Mouse (Mus musculus) kidney, postnatal 0 days (tissue): ENCODE measurements around the gene 5530401A14Rik. TPM values are rescaled to one million over a fixed set of nuclear protein-coding genes. Genes with fewer than 3 reads are reported as not detected.

Experiments used
- ATAC-seq: fragments of 200-750 bp; cut with Nextera tagmentation; replicated peaks from 2 replicates; pipeline ENCODE4 v1.8.0; 2017; ENCODE audit warnings: low read depth, moderate number of reproducible peaks, moderate TSS enrichment, moderate library complexity; ENCODE audit not compliant: low FRiP score
- DNase-seq: peaks from one replicate; pipeline ENCODE4 v3.0.0-alpha.2; 2016; ENCODE audit warnings: low spot score
- H3K27ac ChIP-seq: fragments of 300-500 bp; sonication (generic); 2 replicates; pipeline ENCODE4 v1.5.1; 2014; ENCODE audit warnings: mild to moderate bottlenecking
- H3K27me3 ChIP-seq: fragments of 300-500 bp; sonication (generic); 2 replicates; pipeline ENCODE4 v1.6.1; 2014; ENCODE audit warnings: low read length, mixed read lengths; ENCODE audit not compliant: insufficient read depth
- H3K36me3 ChIP-seq: fragments of 300-500 bp; sonication (generic); 2 replicates; pipeline ENCODE4 v1.6.1; 2014; ENCODE audit warnings: low read length, mixed read lengths; ENCODE audit not compliant: insufficient read depth
- H3K4me1 ChIP-seq: fragments of 300-500 bp; sonication (generic); replicated peaks from 2 replicates; pipeline ENCODE4 v1.6.1; 2014; ENCODE audit warnings: antibody characterized with exemption, low read length, mixed read lengths; ENCODE audit not compliant: insufficient read depth
- H3K4me2 ChIP-seq: fragments of 300-500 bp; sonication (generic); 2 replicates; pipeline ENCODE4 v1.6.1; 2014; ENCODE audit warnings: mild to moderate bottlenecking, low read length, moderate library complexity, mixed read lengths
- H3K4me3 ChIP-seq: fragments of 300-500 bp; sonication (generic); replicated peaks from 2 replicates; pipeline ENCODE4 v1.5.1; 2014; ENCODE audit warnings: low read depth, low read length
- H3K9ac ChIP-seq: fragments of 300-500 bp; sonication (generic); 2 replicates; pipeline ENCODE4 v1.6.1; 2014; ENCODE audit warnings: low read depth, low read length
- H3K9me3 ChIP-seq: fragments of 300-500 bp; sonication (generic); replicated peaks from 2 replicates; pipeline ENCODE4 v1.6.1; 2016; ENCODE audit warnings: low read length, inconsistent platforms, mixed read lengths
- CTCF ChIP-seq: IDR thresholded peaks from 2 replicates; pipeline ENCODE4 v1.5.1; 2016; ENCODE audit warnings: antibody characterized with exemption, low read depth, mild to moderate bottlenecking, moderate library complexity
- WGBS: fragments of 180-500 bp; shearing (Covaris S2); extraction: QIAGEN DNeasy Blood & Tissue Kit; methylation state at CpG from one replicate; pipeline ENCODE4 v1.1.7; 2014; 5-methylcytosine and 5-hydroxymethylcytosine counted together
- polyA plus RNA-seq: library from polyadenylated mRNA; unstranded; fragments of >200 nt; fragmentation: Nextera tagmentation; extraction: Ambion mirVana; gene quantifications from 2 replicates; pipeline ENCODE4 v1.2.1, GENCODE M21; 2015

Gene 5530401A14Rik
- polyA plus RNA-seq, 1 experiment from 2014 or later = not detected

DNA sequence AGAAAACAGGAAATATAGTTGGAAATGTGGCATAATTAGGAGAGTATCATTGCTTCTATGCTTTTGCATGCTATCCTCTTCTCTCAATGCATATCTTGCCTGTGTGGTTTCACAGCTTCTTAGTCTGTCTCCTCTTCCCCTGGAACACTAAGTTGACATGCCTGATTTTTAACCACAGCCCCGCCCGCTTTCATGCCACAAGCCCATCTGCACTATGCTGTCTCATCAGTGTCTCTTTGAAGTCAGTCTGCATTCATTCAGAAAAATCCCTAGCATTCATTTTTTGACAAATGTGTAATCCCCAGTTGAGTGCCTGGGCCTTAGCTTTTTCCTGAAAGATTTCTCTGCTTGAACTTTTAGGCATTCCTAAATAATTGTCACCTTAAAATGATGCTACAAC is 62.6 kb downstream of the 5530401A14Rik start:
- whole genome bisulfite sequencing = 83% methylated on average over 2 of the region's 2 CpGs
- ATAC-seq = no peak
- no peak overlapping the region for H3K4me3 ChIP-seq
- no peaks in the 10 kb centered on the region for H3K4me1 ChIP-seq
- no peak overlapping the region for H3K27ac ChIP-seq
- no peak for TF ChIP-seq CTCF
- no peak overlapping the region for H3K4me2 ChIP-seq
- H3K9me3 ChIP-seq = no peaks in the 10 kb centered on the region
- H3K27me3 ChIP-seq = no peaks in the 10 kb centered on the region
- H3K36me3 ChIP-seq = no peaks in the 10 kb centered on the region
- DNase-seq = no peak
- no peak overlapping the region for H3K9ac ChIP-seq

DNA sequence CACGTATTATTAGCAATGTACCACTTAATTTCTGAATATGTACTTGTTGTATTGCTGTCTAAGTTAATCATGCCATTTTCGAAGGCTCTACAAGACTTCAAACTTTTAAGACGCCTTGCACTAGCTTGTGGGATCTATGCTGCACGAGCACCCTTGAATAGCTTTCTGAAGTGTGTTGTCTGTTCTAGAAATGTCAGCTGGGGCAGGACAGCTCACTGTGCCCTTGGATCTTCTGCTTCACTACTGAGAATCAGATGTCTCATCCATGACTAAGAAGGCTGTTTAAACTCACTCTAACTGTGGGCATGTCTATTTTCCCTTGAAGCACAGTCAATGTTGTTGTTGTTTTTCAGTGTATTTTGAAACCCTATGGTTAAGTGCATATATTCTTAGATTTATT is 63.2 kb downstream of the 5530401A14Rik start:
- H3K9me3 ChIP-seq = no peaks in the 10 kb centered on the region
- DNase-seq = no peak
- no peak overlapping the region for H3K27ac ChIP-seq
- no peak overlapping the region for H3K9ac ChIP-seq
- H3K4me3 ChIP-seq = no peak overlapping the region
- H3K36me3 ChIP-seq = no peaks in the 10 kb centered on the region
- no peaks in the 10 kb centered on the region for H3K4me1 ChIP-seq
- WGBS = 90% methylated on average over 4 of the region's 4 CpGs
- no peak for TF ChIP-seq CTCF
- H3K27me3 ChIP-seq = no peaks in the 10 kb centered on the region
- no peak for ATAC-seq
- H3K4me2 ChIP-seq = no peak overlapping the region

DNA sequence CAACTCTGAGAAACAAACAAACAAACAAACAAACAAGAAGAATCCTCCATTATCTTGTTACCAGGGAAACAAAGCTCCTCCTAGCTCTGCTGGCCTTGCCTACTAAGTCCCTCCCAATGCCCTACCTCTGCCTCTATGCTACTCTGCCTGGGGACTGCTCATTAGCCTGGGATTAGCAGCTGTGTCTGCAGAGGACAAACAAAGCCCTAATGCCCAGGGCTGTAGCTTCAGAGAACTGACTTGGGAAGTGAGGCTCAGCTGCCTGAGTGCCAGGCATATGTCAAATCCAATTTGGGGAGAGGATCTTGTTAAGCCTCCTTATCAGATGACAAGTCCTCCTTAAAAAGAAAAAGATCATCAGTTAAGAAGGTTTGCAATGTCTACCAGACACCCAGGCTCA is 65.9 kb downstream of the 5530401A14Rik start:
- no peaks in the 10 kb centered on the region for H3K4me1 ChIP-seq
- no peaks in the 10 kb centered on the region for H3K9me3 ChIP-seq
- DNase-seq = no peak
- no peaks in the 10 kb centered on the region for H3K36me3 ChIP-seq
- H3K27me3 ChIP-seq = no peaks in the 10 kb centered on the region
- TF ChIP-seq CTCF = no peak
- ATAC-seq = no peak
- H3K27ac ChIP-seq = no peak overlapping the region
- H3K4me3 ChIP-seq = no peak overlapping the region
- H3K9ac ChIP-seq = no peak overlapping the region
- H3K4me2 ChIP-seq = no peak overlapping the region

DNA sequence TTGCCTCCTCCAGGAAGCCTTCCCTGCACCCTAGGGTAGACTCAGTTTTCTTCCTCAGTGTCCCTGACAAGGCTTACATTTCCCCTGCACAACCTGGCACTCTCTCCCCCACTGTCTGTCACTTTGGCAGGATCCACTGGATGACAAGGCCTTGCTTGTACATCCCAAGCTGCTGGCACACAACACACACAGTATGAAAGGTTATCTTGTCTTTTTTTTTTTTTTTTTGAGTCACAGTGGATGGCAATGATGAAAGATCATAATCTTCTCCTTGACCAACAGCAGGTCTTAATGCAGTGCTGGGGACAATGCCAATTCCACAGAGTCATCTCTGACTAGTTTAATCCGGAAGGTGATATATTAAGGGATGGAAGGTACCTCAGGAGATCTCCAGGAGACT is 77.0 kb downstream of the 5530401A14Rik start:
- 85% methylated on average over 1 of the region's 1 CpGs for WGBS
- Histone ChIP-seq H3K27ac (no peak overlapping the region), H3K9me3 (no peaks in the 10 kb centered on the region), H3K4me2 (no peak overlapping the region), H3K4me3 (no peak overlapping the region), H3K27me3 (no peaks in the 10 kb centered on the region), H3K9ac (no peak overlapping the region), H3K36me3 (no peaks in the 10 kb centered on the region), H3K4me1 (no peaks in the 10 kb centered on the region)
- DNase-seq (no peak), ATAC-seq (no peak)
- no peak for TF ChIP-seq CTCF

DNA sequence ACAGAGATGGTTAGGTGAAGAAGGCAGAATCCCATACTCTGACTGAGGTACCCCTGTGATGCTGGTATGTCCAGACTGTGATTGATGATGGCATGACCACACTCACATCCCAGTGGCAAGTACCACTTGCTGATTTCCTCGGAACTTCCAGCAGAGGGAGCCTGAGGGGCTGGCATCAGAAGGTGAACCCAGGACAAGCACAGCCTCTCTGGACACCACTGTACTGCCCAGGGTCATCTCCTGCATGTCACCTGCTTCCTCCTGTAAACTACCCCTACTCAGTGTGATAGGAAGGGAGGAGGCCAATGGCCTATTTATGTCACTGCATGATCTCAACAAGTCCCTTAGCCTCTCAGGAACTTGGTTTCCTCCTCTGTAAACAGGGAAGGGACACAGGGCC is 80.5 kb downstream of the 5530401A14Rik start:
- H3K36me3 ChIP-seq = no peaks in the 10 kb centered on the region
- no peaks in the 10 kb centered on the region for H3K4me1 ChIP-seq
- no peak overlapping the region for H3K4me2 ChIP-seq
- peak; percentile 17 for DNase-seq
- ATAC-seq = no peak
- WGBS = 29% methylated on average over 1 of the region's 1 CpGs
- H3K27ac ChIP-seq = no peak overlapping the region
- TF ChIP-seq CTCF = peak; percentile 65
- no peaks in the 10 kb centered on the region for H3K27me3 ChIP-seq
- no peak overlapping the region for H3K9ac ChIP-seq
- no peaks in the 10 kb centered on the region for H3K9me3 ChIP-seq
- no peak overlapping the region for H3K4me3 ChIP-seq

DNA sequence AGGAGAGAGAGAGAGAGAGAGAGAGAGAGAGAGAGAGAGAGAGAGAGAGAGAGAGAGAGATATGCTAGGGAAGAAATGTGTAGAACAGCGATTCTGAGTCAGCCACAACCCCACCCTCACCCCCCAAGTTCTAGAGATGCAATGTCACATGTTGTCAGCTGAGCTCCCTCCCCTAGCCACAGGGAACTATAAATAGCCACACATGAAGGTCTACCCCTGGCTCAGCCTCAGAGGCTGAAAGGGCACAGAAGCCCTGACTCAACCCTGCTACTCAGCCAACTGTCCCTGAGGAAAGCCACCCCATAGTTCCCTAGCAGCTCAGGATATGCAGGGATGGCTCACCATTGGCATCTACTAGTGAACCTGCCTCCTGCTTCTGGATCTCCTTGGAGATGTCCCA is 81.7 kb downstream of the 5530401A14Rik start:
- 79% methylated on average over 1 of the region's 1 CpGs for WGBS
- TF ChIP-seq CTCF = no peak

More for the DNA sequence above, 81.7 kb downstream of the 5530401A14Rik start:
- no peak overlapping the region for H3K4me3 ChIP-seq
- no peak for ATAC-seq
- H3K27me3 ChIP-seq = no peaks in the 10 kb centered on the region
- H3K27ac ChIP-seq = no peak overlapping the region
- no peaks in the 10 kb centered on the region for H3K36me3 ChIP-seq
- no peak overlapping the region for H3K4me2 ChIP-seq
- DNase-seq = no peak
- H3K9me3 ChIP-seq = no peaks in the 10 kb centered on the region
- no peak overlapping the region for H3K9ac ChIP-seq
- no peaks in the 10 kb centered on the region for H3K4me1 ChIP-seq

Other genes with a start within 250 kb of the 5530401A14Rik start
- 2.6 and 2.9 TPM in 2 replicates for gene Asic2, start 107.8 kb downstream of the 5530401A14Rik start, polyA plus RNA-seq
- gene Ccl2, start 174.9 kb downstream of the 5530401A14Rik start, polyA plus RNA-seq = 2.1 and 2.4 TPM in 2 replicates
- gene Gm17268, start 177.9 kb downstream of the 5530401A14Rik start, polyA plus RNA-seq = not detected in 2 replicates
- gene Ccl7, start 185.0 kb downstream of the 5530401A14Rik start, polyA plus RNA-seq = 1.3 and 2.9 TPM in 2 replicates
- 7.9 and 9.1 TPM in 2 replicates for gene Ccl11, start 197.2 kb downstream of the 5530401A14Rik start, polyA plus RNA-seq
- 5.7 and 6.4 TPM in 2 replicates for gene Ccl12, start 241.2 kb downstream of the 5530401A14Rik start, polyA plus RNA-seq